Mouse (Mus musculus) heart, postnatal 36 days (tissue): Measurements from ENCODE around the gene Smyd1. TPM values are rescaled to one million over a fixed set of nuclear protein-coding genes. Genes with fewer than 3 reads are reported as not detected.
"Not testable (repeated sequence)": the region's sequence is repeated elsewhere in the genome, so short reads cannot be mapped to it uniquely, and the experiment has no call there.

Source experiments
- DNase-seq, 2 experiments: peaks; one replicate each; pipeline ENCODE4 v3.0.0; 2021 to 2022
- intact Hi-C: fragments of 180-260 bp; cut with DNase I; formaldehyde crosslinking; loops from one replicate; pipeline ENCODE4 v1.15.1; 2025
- total RNA-seq, 2 experiments: library from RNA; stranded (reverse); gene quantifications; 2 replicates each; pipeline ENCODE4 v1.2.3; 2021

The Smyd1 gene
- 100 to 1,000 TPM; 351 to 373 TPM for total RNA-seq

DNA sequence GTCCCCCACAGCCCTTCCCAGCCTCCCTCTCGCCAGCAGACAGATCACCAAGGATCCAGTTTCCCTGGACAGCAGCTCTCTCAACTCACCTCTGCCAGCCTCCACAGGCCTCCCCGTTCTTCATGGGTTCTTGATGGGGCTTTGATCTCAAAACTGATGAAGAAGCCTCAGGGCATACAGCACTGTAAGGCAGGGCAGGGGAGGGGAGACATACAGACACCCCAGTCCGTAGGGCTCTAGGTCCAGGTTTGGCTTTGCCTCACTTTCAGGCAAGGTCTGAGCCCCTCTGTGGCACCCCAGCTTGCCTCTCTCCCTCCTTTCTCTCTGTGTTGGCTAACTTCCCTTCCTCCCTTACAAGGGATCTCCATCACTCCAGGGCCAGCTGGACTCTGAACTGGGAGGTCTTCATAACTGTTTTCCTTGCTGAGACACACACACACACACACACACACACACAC, at the start of gene Smyd1:
TSS of gene Smyd1 (minus strand) at position 408 of the 458 bp plus-strand sequence.
- no peak for DNase-seq
- intact Hi-C loops = no loop called here

DNA sequence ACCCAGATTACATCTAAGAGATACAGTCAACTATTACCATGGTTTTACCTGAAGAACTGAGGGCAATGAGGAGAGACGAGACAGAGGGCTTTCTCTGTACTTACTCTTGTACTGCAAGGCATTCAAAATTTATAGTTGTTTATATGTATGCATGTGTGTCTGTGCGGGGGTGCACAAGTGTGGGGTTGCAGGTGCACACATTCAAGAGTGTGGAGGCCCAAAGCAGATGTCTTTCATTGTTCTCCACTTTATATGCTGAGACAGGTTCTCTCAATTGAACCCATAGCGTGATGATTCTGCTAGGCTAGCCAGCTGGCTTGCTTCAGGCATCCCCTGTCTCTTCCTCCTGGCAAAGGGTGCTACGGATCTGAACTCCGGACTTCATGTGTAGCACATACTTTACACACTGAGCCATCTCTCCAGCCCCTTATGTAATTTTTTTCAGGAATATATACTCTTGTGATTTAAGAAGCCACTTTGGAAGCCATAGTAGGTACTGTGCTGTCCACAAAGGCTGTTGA, 49.1 kb upstream of the Smyd1 start:
- intact Hi-C loops = no loop called here
- no peak for DNase-seq

DNA sequence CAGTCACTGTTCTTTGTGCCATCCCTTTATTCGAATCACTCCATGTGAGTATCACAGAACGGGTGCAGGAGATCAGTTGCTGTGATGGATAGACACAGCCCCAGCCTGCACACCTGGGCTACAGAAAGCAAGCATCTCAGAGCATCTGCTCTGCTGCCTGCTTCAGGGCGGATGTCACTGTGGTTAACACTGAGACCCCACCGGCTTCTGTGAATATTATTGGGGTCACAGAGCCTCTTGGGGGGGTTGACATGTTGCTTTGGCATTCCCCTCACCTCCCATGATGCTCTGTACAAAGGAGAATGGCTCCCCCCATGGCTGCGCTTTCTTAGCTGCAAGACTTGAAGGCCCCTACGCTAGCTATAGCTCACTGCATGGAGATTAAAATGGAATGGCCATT, 47.4 kb upstream of the Smyd1 start:
- no peak for DNase-seq
- intact Hi-C loops = no loop called here

DNA sequence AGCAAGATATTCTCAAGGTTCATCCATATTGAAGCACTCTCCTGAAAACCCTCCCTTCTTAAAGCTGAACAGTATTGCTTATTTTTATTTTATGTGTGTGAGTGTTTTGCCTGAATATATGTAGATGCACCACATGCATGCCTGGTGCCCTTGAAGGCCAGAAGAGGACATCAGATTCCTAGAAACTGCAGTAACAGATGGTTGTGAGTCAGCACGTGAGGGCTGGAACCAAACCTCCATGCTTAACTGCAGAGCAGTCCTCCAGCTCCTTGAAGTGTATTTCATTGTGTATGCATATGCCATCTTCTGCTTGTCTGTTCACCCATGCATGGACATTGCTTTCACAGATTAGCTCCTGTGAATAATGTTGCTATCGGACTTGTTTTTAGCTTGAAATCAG, 42.0 kb upstream of the Smyd1 start:
- intact Hi-C loops = no loop called here

DNA sequence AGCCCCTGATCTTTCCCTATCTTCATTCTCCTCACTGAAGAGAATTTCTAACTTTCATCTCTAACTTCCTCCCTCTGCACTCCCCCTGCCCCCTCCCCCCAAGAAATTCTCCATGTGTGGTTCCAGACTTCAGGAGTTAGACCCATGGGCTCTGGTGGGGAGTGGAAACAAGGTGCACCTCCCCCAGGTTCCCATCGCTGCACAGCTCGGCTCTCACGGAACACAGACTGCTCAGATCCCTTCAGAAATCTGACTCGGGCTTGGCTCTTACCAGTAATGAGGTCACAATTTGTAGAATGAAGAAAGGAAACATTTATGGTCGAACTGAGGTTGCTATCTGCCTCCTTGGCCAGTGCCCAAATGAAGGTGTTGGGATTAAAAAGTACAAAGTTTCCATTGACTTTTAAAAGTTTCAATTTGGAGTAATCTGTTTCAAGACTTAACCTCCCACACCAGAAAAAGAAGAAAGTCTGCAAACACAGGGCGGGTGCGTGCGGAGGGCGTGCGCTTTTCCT, 39.2 kb upstream of the Smyd1 start:
- intact Hi-C loops = no loop called here
- DNase-seq = no peak

More for the DNA sequence above, 42.0 kb upstream of the Smyd1 start:
- DNase-seq = no peak

DNA sequence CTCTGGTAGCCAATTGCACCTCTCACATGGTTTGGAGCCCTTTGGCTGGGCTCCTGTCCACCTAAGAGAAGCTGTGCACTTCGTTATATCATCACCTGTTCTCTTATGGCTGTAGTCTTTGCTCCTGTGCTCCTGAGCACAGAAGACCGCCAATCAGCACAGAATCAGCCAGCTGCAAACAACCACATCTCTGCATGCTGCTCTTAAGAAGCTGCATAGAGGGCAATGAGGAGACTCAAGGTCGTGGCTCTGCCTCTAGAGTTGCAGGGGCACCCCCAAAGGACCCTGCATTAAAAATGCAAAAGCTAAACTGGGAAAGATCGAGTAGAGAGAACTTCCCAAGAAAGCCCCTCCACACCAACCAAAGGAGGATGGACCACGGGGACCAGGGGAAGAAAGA, 38.7 kb upstream of the Smyd1 start:
- DNase-seq = no peak
- intact Hi-C loops = no loop called here

DNA sequence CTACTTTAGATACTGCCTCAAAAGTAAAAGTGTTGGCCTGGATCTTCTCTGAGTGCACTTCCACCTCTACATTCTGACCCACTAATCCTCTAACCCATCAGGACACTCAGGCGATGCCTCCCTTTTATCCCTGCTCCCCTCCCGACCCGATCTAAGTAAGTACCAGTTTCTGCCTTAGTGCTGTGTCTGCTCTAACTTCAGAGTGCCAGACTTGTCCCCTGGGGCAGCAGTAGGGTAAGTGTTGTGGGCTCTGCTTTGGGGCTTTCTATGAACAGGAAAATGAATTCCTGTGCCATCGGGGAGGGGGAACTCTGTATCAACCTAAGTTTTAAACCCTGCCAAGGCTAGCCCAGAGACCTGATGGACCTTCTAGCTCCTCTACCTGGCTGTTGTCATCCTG, 38.2 kb upstream of the Smyd1 start:
- DNase-seq = no peak
- intact Hi-C loops = no loop called here

DNA sequence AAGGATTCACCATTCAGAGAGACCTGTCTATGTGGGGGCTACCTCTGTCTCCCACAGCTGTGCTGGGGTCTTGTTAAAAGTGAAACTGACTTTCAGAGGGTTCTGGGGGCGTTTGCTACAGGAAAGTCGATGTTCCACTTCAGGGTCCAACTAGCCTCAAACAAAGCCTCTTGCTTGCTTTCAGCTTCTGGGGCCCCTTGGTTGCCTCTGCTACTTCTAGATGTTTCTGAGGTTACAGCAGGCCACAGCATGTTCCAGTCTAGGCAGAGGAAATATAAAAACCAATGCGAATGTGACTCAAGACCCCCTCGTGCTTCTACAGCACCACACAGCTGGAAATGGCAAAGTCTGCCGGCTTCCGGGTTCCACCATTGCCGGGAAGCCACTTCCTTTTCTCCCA, 35.5 kb upstream of the Smyd1 start:
- intact Hi-C loops = no loop called here
- no peak for DNase-seq

DNA sequence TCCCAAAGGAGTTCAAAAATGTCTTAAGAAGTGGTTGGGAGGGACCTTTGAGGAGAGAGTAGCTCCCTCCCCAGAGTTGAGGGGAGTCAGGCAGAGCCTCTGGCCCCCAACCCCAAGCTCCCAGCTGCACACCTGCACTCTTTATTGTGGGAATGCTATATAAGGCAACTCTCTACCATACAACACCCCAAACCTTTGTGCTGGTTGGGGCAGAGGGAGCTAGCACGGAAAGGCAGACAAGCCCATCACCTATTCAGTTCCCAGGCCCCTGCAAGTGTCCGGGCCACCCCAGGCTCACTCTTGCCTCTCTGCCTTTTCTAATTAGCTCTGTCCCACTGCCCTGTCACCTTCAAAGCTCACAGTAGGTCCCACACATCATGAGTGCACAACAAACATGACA, 31.7 kb upstream of the Smyd1 start:
- intact Hi-C loops = no loop called here
- DNase-seq = no peak

DNA sequence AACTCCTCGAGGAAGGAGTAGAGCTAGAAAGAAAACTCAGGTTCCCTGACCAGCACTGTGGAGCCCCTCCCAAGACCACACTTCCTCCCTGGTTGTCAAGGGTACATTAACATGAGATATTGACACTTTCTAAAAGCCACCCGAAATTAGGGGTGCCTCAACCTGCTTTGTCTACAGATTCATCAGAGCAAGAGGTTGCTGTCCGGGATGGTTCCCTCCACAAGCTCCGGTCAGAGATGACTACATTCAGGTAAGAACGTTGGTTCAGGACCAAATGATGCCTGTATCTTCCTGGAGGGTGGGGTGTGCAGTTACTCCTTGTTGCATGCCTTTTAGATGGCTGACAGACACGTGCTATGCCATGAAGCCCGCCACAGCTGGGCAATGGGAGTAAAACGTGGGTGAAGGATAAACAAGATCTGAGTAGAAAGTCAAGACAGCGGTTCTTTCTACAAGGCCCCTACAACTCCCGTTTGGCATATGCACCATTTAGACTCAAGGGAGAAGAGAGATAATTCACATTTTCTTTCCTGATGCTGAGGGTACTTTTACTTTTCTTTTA, 30.9 kb upstream of the Smyd1 start:
- DNase-seq = no peak
- intact Hi-C loops = no loop called here

DNA sequence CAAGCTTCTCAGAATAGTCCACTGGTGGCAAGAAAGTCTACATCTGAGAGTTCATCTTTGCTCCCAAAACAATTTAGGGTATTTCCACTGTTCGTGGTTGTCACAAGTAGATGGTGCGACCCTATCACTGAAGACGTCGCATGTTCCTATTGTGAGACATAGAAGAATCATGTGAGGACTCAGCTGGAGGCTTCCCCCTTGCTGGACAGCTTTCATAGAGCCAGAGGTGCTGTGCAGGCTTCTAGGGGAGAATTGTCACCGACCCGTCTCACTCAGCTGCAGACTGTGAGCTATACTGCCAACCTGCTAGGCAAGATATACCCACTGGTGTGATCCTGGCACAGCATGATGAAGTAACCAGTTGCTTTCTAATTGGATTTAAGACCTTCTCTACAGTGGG, 30.2 kb upstream of the Smyd1 start:
- no peak for DNase-seq
- intact Hi-C loops = no loop called here

DNA sequence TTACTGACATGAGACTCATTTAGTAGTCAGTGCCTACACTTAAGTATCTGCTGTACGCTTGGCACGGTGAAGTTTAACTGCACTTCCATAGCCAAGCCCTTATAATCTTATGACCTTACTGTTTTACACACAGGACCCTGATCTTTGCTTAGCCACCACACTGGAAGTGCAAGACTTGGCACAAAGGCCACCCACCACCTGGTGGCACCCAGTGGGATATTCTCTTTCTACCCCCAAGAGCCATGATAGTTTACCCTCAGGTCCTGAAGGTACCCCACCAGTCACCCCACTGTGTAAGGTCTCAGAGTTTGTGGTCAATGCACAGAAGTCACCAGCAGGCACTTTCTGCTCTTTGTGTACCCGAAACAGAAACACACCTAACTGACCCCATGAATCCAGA, 29.2 kb upstream of the Smyd1 start:
- intact Hi-C loops = no loop called here
- no peak for DNase-seq

DNA sequence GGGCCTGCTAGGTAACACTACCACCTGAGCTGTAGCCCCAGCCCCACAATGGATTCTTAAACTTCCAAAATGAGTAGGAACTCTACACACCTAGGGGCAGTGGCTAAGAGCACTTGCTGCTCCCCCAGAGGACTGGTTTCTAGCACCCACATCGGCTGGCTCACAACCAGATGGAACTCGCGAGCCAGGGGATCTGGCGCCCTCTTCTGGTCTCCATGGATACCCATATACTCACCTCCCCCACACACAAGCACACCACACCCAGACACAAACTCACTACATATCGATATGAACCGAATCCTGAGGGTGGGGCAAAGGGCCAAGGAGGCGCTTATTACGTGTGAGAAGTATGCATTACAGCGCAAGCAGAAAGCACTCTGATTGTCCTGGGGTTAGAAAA, 26.0 kb upstream of the Smyd1 start:
- DNase-seq = no peak
- intact Hi-C loops = no loop called here

DNA sequence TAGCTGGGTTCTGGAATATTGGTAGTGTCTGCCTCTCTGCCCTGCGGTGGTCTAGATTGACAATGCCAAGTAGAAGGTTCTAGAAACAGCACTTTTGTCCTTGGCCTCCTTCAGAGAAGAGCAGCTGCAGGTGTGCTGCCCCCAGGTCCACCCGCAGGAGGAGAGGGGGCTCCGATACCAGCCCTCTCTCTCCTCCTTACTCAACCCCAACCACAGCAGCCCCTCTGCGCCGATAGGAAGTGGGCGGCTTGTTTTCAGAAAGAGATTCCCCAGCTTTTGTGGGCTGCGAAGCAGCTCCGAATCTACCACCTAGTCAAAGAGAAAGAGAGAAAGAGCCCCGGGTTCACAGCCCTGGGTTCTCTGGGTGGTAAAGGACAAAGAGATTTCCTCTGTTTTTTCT, 19.1 kb upstream of the Smyd1 start:
- no peak for DNase-seq
- intact Hi-C loops = no loop called here

DNA sequence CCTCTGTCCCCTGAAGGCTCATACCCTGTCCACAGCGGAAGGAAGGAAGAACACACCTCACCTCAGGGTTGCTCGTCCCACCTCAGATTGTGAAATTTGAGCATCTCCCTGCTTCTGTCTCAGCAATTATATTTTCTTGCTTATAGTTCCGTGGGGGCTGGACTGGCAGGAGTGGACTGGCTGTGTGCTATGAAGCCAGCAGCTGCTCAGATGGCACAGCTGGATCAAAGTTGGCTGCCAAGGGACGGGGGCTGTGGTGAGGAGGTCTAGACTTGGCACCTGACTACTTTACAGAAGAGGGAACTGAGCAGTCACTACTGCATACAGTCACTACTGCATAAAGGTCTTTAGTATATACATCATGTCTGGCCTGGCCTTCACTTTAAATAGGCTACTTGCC, 17.3 kb upstream of the Smyd1 start:
- DNase-seq = no peak

DNA sequence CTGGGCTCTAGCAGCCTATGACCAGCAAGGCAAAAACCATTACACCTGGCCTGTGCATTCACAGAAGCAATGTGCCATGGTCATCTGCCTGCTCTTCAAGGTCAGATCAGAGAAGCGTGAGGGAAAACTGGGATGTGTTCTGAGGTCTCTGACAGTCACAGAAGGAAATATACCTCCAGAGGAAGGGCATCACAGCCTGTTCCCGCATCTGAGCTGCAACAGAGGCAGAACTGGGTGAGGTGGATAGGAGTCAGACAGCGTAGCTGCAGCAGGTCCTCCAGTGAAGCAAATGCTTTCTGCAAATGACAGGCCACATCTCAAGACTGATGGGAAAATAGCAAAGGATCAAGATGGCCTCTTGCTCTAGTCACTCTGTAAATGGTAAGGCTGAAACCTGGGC, 16.9 kb upstream of the Smyd1 start:
- intact Hi-C loops = no loop called here

More for the DNA sequence above, 17.3 kb upstream of the Smyd1 start:
- intact Hi-C loops = no loop called here

DNA sequence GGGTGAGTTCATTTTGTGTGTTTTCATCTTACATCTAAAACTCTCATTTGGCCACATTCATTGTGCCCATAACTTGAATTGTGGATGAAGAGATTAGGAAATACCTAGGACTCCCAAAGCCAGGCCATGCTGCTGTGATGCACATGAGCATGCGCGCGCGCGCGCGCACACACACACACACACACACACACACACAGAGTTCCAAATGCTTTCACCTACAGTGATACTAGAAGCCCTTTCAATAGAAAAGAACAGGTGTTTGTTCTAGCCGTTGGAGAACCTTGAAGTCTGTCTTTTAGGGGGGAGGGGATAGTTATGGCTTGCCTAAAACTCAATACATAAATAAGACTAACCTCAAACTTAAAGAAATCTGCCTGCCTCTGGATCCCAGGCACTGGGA, 15.6 kb upstream of the Smyd1 start:
- DNase-seq = no peak
- intact Hi-C loops = no loop called here

More for the DNA sequence above, 16.9 kb upstream of the Smyd1 start:
- DNase-seq = no peak

DNA sequence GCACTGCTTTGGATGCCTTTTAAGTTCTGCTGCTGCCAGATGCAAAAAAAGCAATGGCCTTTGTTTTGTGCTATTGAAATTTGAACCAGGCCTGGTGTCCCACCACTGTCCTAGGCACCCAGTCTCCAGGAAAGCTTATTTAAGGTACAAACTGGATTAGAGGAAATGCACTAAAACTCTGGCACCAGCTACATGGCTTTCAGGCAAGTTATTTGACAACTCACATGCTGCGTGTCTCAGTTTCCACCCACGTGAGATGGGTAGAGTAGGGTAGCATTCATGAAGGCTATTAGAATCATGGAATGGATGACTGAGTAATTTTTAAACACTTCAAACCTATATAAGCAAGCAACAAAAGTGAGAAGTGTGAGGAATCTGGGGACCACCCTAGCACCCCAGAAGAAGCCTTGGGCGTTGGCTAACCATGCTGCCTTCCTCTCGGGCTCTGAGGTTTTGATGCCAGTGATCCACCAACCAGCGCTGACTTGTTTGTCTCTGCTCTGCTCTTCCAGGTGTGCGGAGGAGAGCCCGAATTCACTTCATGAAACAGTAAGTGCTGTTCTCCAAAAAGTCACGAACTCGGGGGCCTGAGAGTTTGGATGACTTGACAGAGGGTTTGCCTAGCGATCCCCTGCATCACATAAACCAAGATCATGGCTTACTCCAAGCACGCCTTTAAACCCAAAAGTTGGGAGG, 11.7 kb upstream of the Smyd1 start:
- intact Hi-C loops = no loop called here
- no peak for DNase-seq

DNA sequence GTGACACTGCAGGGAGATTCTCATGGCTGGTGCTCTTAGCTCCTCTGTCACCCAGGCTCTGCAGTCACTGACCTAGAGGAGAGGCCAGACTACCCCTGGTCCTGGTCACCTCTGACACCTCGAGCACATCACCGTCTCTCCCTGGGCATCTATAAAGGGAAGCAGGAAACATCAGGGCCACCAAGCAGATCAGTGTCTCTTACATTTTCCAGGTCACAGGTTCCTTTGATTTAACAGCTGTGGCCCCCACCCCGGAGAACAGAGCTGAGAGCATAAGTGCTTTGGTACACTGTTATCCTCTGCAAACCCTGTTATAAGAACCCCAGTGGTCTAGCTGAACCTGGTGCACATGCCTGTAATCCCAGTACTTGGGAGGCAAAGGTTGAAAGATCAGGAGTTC, 11.0 kb upstream of the Smyd1 start:
- DNase-seq = no peak
- intact Hi-C loops = no loop called here

DNA sequence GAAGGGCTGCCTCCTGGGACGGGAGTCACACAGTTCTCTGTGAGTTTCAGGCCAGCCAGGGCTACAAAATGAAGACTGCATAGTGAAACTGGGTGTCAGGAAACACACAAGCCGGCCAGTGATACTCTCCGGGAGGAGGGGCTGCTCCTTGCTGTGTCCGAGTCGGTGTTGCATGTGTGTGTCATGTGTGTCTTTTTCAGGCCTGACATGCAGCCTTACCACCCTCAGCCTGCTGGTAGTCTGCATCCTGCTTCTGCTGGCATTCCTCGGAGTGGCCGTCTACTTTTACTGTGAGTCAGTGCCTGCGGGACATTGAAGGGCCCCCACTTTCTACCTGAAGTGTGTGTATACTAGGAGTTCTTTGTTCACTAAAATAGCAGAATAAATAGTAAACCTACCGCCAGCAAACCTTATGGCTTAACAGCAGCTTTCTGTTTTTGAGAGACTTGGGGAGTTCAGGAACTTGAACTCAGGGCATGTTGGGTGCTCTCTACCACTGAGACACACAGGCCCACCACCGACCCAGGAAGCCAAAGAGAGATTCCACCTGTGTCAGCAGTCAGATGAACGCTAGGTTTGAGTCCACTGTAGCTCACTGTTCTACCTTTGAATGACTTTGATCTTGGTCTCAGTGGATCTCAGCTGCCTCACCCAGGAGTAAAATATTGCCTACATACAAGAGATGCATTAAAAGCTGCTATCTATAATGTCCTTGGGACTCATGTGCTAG, 10.4 kb upstream of the Smyd1 start:
- DNase-seq = no peak
- intact Hi-C loops = no loop called here

DNA sequence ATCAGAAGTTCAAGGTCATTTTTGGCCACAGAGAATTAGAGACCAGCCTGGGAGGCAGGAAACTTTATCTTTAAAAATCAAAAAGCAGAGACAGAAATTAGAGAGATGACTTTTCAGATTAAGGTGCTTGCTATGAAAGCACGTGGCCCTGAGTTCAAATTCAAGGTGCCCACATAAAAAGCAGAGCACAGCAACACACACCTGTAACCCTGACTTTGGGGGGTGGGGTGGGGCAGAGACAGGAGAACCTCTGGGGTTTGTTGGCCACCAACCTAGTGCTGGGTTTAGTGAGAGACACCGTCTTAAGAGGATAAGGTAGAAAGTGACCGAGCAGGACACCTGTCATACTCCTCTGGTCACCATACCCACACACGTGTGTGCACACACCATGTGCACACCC, 9.5 kb upstream of the Smyd1 start:
- DNase-seq, intact Hi-C loops: not testable (repeated sequence)

DNA sequence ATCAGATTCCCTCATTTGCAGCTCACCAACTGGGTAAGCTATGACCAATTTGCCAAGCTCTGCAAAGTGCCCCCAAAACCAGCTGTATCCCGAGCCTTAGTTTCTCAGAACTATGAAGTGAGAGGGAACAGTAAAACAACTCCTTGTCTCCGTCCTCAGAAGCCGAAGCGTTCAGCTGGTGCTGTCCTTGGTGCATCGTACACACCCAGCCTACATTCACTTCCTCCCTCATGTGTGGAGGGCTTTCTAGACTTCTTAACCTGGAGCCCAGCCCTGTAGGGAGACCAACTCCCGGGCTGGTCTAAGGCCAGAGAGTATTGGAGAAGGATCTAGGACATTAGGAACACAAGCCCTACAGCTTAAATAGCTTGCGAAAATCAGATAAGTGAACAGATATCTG, 8.5 kb upstream of the Smyd1 start:
- no peak for DNase-seq
- intact Hi-C loops = no loop called here
